Mouse (Mus musculus) hindbrain, postnatal 0 days (tissue): ENCODE results near the gene Cnpy1. TPM values are rescaled to one million over a fixed set of nuclear protein-coding genes. Genes with fewer than 3 reads are reported as not detected.
A peak's percentile ranks its signal among the peaks of the same experiment; 100 is the strongest.

Source experiments
- ATAC-seq: fragments of 200-750 bp; cut with Nextera tagmentation; 2 replicates; pipeline ENCODE4 v1.8.0; 2017; ENCODE audit warnings: mild to moderate bottlenecking, moderate TSS enrichment, moderate library complexity
- DNase-seq: peaks from one replicate; pipeline ENCODE4 v3.0.0-alpha.2; 2015; ENCODE audit warnings: low spot score
- H3K27ac ChIP-seq: fragments of 300-500 bp; sonication (generic); 2 replicates; pipeline ENCODE4 v1.5.1; 2014; ENCODE audit warnings: mild to moderate bottlenecking
- H3K27me3 ChIP-seq: fragments of 300-500 bp; sonication (generic); 2 replicates; pipeline ENCODE4 v1.6.1; 2014; ENCODE audit warnings: low read length, mixed read lengths; ENCODE audit not compliant: insufficient read depth
- H3K36me3 ChIP-seq: fragments of 300-500 bp; sonication (generic); 2 replicates; pipeline ENCODE4 v1.6.1; 2014; ENCODE audit warnings: low read length, mixed read lengths; ENCODE audit not compliant: insufficient read depth
- H3K4me1 ChIP-seq: fragments of 300-500 bp; sonication (generic); 2 replicates; pipeline ENCODE4 v1.6.1; 2014; ENCODE audit warnings: antibody characterized with exemption, low read length, mixed read lengths; ENCODE audit not compliant: insufficient read depth
- H3K4me2 ChIP-seq: fragments of 300-500 bp; sonication (generic); 2 replicates; pipeline ENCODE4 v1.6.1; 2014; ENCODE audit warnings: low read depth, mild to moderate bottlenecking, low read length, moderate library complexity, mixed read lengths
- H3K4me3 ChIP-seq: fragments of 300-500 bp; sonication (generic); 2 replicates; pipeline ENCODE4 v1.5.1; 2014; ENCODE audit warnings: low read length
- H3K9ac ChIP-seq: fragments of 300-500 bp; sonication (generic); replicated peaks from 2 replicates; pipeline ENCODE4 v1.6.1; 2014; ENCODE audit warnings: mild to moderate bottlenecking, low read length, moderate library complexity, mixed read lengths
- H3K9me3 ChIP-seq: fragments of 300-500 bp; sonication (generic); 2 replicates; pipeline ENCODE4 v1.6.1; 2016; ENCODE audit warnings: low read length, mixed read lengths
- CTCF ChIP-seq: IDR thresholded peaks from 2 replicates; pipeline ENCODE4 v1.5.1; 2016; ENCODE audit warnings: antibody characterized with exemption, control low read depth, low read depth
- WGBS: fragments of 180-500 bp; shearing (Covaris S2); extraction: QIAGEN DNeasy Blood & Tissue Kit; methylation state at CpG from one replicate; pipeline ENCODE4 v1.1.7; 2014; 5-methylcytosine and 5-hydroxymethylcytosine counted together
- polyA plus RNA-seq: library from polyadenylated mRNA; unstranded; fragments of >200 nt; fragmentation: Nextera tagmentation; extraction: Ambion mirVana; gene quantifications from 2 replicates; pipeline ENCODE4 v1.2.1, GENCODE M21; 2015
- total RNA-seq: library from RNA; depleted of rRNA; stranded (reverse); fragments of >200 nt; gene quantifications from 2 replicates; pipeline ENCODE4 v1.2.3, GENCODE M21; 2014

Cnpy1 gene
- total and polyA plus RNA-seq, 2 experiments from 2014 or later: 31.7 to 45.6 TPM

DNA sequence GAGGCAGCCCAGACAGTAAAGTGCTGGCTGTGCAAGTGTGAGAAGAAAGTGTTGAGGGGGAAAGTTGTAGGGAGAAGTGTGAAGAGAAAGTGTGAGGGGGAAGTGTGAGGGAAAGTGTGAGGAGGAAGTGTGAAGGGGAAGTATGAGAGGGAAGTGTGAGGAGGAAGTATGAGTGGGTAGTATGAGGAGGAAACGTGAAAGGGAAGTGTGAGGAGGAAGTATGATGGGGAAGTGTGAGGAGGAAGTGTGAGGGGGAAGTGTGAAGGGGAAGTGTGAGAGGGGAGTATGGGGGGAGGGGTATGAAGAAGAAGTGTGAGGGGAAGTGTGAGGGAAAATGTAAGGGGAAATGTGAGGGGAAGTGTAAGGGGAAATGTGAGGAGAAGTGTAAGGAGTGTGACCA, 13.8 kb upstream of the Cnpy1 start:
- Histone ChIP-seq H3K9me3 (no peaks in the 10 kb centered on the region), H3K36me3 (no peaks in the 10 kb centered on the region), H3K4me2 (no peak overlapping the region), H3K27ac (no peak overlapping the region), H3K27me3 (no peaks in the 10 kb centered on the region), H3K4me3 (no peak overlapping the region), H3K9ac (no peak overlapping the region), H3K4me1 (0 out of 2 replicates have a peak, but pooled peaks cover 5% of the 10 kb centered on the region)
- DNase-seq: no peak
- WGBS: 55% methylated on average over 1 of the region's 1 CpGs
- no peak for ATAC-seq
- no peak for TF ChIP-seq CTCF

DNA sequence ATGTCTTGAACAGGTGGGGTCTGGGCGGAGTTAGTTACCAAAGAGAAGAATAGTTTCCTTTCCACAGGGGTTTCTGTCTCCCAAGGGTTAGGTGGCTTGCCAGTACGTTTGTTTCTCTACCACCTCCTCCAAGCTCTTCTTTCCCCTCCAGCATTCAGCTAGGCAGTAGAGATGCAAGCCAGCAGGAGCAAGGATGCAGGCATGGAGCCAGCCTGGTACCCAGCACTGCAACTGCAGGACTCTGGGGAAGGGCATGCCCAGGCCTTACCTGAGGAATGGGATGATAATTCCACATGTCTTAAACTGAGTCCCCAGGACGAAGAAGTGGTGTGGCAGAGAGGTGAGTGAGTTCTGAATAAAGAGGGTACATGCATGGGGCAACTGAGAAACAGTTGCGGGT, 12.2 kb upstream of the Cnpy1 start:
- Histone ChIP-seq H3K9ac (no peak overlapping the region), H3K4me3 (no peak overlapping the region), H3K27me3 (no peaks in the 10 kb centered on the region), H3K4me2 (no peak overlapping the region), H3K4me1 (no peaks in the 10 kb centered on the region), H3K9me3 (no peaks in the 10 kb centered on the region), H3K27ac (no peak overlapping the region), H3K36me3 (no peaks in the 10 kb centered on the region)
- no peak for TF ChIP-seq CTCF
- DNase-seq: no peak
- no peak for ATAC-seq
- 78% methylated on average over 4 of the region's 4 CpGs for WGBS

DNA sequence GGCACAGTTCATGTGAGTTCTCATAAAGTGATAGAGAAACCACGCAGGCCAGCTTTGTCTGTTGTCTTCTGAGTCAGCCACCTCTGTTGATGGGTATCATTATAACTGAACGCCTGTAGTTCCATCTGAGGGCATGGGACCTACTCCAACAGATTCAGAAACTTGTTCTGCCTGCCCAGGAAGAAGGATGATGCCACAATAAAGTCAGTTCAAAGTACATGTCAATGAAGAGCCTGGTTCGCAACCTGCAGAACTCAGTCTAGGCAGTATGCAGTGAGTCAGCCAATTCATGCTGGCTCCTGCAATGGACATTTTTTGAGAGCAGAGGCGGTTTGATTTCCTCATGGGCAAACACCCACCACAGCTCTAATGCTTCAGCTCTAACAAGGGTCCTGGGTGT, 7.4 kb upstream of the Cnpy1 start:
- TF ChIP-seq CTCF: no peak
- H3K27me3 ChIP-seq: no peaks in the 10 kb centered on the region
- ATAC-seq (no peak), DNase-seq (no peak)
- H3K9ac ChIP-seq: no peak overlapping the region
- peaks cover 15% of the 10 kb centered on the region for H3K4me1 ChIP-seq
- H3K27ac ChIP-seq: no peak overlapping the region
- no peaks in the 10 kb centered on the region for H3K36me3 ChIP-seq
- no peak overlapping the region for H3K4me2 ChIP-seq
- no peak overlapping the region for H3K4me3 ChIP-seq
- WGBS: 91% methylated on average over 4 of the region's 4 CpGs
- H3K9me3 ChIP-seq: no peaks in the 10 kb centered on the region

DNA sequence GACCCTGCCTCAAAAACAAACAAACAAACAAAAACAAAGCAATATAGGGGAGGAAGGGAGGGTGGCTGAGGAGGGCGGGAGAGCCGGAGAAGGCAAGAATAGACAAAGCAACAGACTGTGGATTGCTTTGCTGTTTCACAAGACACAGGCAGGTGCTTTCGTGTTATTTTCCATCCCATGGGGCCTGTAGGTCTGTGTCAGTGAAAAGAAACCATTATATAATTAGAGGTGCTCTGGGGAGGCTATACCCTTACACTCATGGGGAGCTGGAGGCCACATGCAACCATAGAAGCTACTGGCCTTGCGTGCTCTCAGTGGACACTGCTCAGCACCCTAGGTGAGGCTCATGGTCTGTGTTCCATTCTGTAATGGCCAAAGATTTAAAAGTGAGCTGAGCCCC, 6.7 kb upstream of the Cnpy1 start:
- H3K27me3 ChIP-seq: no peaks in the 10 kb centered on the region
- WGBS: 79% methylated on average over 4 of the region's 4 CpGs
- no peaks in the 10 kb centered on the region for H3K36me3 ChIP-seq
- DNase-seq: no peak
- peak overlapping the region; percentile 79; the same call in 1 of the 2 replicates for H3K27ac ChIP-seq
- no peaks in the 10 kb centered on the region for H3K9me3 ChIP-seq
- no peak for TF ChIP-seq CTCF
- ATAC-seq: no peak
- H3K4me3 ChIP-seq: no peak overlapping the region
- H3K9ac ChIP-seq: no peak overlapping the region
- H3K4me2 ChIP-seq: no peak overlapping the region
- peaks cover 15% of the 10 kb centered on the region for H3K4me1 ChIP-seq

DNA sequence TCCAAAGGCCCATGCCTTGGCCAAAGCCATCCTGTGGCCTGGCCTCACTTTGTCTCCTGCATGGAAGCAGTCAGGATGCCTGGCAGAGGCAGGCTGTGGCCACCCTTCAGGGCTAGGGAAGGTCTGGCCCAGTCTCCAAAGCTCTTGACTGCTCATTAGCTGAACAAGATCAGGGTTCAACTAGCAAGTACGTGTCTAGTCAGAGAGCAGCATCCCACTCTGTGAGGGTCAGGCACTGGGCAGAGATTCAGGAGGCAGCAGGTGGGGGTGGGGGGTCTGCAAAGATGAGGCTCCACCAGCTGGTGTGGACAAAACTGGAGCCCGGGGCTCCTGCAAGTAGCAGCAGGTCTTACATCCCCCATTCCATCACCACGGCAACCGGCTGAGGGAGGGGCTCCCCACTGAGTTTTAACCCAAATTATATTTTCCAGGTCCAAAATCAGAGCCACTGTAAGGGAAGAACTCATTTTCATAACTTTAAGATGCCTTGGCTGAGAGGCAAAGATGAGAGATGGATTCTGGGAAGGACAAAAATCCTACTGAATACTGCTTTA, 5.7 kb upstream of the Cnpy1 start:
- Histone ChIP-seq H3K27ac (peak overlapping the region; percentile 79), H3K36me3 (no peaks in the 10 kb centered on the region), H3K4me1 (peaks cover 15% of the 10 kb centered on the region), H3K4me3 (no peak overlapping the region), H3K4me2 (no peak overlapping the region), H3K9ac (no peak overlapping the region), H3K9me3 (no peaks in the 10 kb centered on the region), H3K27me3 (no peaks in the 10 kb centered on the region)
- 22% methylated on average over 4 of the region's 4 CpGs for WGBS
- TF ChIP-seq CTCF: no peak
- ATAC-seq (peak; percentile 93), DNase-seq (peak; percentile 86)

DNA sequence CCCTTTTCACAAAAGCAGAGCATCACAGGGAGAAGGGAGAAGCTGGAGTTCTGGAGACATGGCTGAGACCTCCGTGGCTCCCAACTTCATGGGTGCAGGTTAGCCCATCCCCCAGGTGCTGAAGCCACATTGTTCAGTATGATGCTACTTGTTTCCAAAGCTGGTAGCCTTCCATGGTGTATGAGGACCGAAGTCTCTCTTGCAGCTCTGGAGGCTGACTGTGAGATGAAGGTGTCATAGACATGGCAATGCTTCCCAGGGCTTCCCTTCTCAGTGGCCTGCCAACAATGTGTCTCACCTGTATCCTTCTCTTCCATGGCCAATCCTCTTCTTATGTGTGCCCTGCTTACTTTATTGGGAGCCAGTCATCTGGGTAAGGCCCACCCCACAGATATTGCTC, 4.9 kb upstream of the Cnpy1 start:
- Histone ChIP-seq H3K36me3 (no peaks in the 10 kb centered on the region), H3K4me1 (peaks cover 15% of the 10 kb centered on the region), H3K9ac (no peak overlapping the region), H3K9me3 (no peaks in the 10 kb centered on the region), H3K27me3 (no peaks in the 10 kb centered on the region), H3K4me2 (no peak overlapping the region), H3K27ac (peak overlapping the region; percentile 79; the same call in 1 of the 2 replicates), H3K4me3 (no peak overlapping the region)
- no peak for ATAC-seq
- 92% methylated on average over 2 of the region's 2 CpGs for WGBS
- no peak for TF ChIP-seq CTCF
- no peak for DNase-seq

DNA sequence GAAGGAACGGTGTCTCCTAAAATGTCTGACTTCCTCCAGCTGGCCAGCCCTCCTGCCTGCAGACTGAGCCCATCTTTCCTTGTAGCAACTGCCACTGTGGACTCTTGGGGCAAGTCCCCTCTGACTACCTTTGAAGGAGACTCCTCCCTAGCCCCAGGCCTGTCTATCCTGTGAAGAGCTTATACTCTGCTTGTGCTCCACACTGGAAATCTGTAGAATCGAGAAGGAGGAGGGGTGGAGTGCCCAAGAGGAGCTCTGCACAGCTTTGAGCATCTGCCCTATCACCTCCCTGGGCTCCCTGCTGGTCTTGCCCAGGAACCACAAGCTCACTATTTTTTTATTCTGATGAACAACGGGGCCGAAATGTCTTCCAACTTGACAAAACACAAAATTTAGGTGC, 485 bp downstream of the Cnpy1 start:
- 49% methylated on average over 4 of the region's 4 CpGs for WGBS
- Histone ChIP-seq H3K27me3 (no peaks in the 10 kb centered on the region), H3K9me3 (no peaks in the 10 kb centered on the region), H3K36me3 (no peaks in the 10 kb centered on the region), H3K4me2 (no peak overlapping the region), H3K27ac (no peak overlapping the region), H3K4me3 (no peak overlapping the region), H3K9ac (no peak overlapping the region), H3K4me1 (0 out of 2 replicates have a peak, but pooled peaks cover 6% of the 10 kb centered on the region)
- no peak for TF ChIP-seq CTCF
- ATAC-seq (no peak), DNase-seq (peak; percentile 3)
